Mouse (Mus musculus) kidney, adult 2 months (tissue): Measurements from ENCODE around the gene Ak8.

Experiments used
- CTCF ChIP-seq: fragments of 200-500 bp; conservative IDR thresholded peaks from 2 replicates; pipeline ENCODE4 v1.5.1; 2011; ENCODE audit warnings: low read depth, mild to moderate bottlenecking, control low read depth, low read length, moderate library complexity, mixed read lengths; ENCODE audit not compliant: insufficient read depth, insufficient read length
- POLR2A ChIP-seq: fragments of 200-500 bp; IDR thresholded peaks from one replicate; pipeline ENCODE4 v1.6.1; 2011; ENCODE audit warnings: low read depth, low read length, control low read depth

DNA sequence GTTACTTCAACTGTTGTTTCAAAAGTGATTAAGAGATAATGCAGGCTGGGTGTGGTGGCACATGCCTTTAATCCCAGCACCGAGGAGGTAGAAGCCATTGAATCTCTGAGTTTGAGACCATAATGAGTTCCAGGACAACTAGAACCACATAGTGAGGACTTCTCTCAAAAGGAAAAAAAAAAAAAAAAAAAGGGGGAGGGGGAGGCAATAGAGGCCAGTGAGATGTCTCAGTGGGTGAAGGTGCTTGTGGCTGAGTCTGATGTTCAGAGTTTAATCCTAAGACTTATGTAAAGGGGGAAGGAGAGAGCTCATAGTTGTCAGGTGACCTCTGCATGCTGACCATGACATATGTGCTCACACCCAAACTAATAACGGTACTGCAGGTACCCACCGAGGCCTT is 142.1 kb downstream of the Ak8 start:
- no peak for TF ChIP-seq CTCF
- TF ChIP-seq POLR2A, result no peak
